Mouse (Mus musculus) T-cell, adult 2 months (primary cell): ENCODE results near the gene Ube2k.

Experiments used
- DNase-seq: peaks from one replicate; pipeline ENCODE4 v3.0.0; 2022; ENCODE audit warnings: low spot score

Gene Ube2k

DNA sequence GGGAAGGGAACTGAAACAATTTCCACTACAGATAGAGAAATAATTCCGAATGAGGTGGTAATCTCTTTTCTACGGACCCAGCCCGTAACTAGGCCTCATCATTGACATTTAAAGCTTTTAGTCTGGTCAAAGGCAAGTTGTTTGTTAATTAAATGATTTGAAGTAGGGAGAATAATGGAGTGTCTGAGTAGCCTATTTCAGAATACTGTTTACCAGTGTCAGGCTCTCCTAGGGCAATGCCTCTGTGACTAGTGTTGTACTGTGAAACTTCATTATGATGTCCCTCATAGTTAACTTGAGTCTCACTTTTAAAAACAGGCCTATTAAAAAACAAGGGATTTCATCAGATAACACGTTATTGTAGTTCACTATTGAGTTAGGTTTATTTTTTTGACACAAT, 1.1 kb downstream of the Ube2k start:
- DNase-seq = no peak

DNA sequence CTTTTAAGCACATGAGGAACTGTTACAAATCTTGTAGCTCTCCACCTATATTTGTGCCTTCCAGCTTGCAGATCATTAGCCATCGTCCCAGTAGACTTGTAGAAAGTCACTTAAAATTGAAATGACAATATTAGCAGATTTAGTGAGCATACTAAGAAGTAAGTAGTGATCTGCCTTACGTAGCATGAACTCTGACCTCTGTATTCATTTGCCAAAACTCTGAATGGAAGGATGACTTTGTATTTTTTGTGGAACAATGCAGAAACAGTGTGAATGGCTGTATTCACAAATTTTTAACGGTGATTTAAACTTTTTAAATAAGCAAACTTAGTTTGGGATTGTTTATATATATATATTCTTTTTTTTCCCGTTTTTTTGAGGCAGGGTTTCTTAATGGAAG, 1.8 kb downstream of the Ube2k start:
- no peak for DNase-seq

DNA sequence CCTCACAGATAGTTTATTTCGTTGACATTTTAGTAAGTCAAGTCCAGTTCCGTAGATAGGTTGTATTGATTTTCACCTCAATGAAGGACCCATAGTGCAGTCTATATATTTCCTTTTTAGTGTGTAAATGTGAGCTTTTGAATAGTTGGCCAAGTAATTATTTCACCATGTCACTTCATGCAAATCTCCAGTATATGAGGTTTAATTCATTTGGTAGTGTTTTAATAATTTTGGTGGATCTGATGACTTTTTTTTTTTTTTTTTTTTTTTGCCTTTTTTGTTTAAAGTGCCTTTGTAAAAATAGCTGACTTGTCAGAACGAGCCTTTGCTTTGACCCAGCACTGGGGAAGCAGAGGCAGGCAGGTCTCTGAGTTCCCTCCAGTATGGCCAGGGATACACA, 2.8 kb downstream of the Ube2k start:
- DNase-seq = no peak

DNA sequence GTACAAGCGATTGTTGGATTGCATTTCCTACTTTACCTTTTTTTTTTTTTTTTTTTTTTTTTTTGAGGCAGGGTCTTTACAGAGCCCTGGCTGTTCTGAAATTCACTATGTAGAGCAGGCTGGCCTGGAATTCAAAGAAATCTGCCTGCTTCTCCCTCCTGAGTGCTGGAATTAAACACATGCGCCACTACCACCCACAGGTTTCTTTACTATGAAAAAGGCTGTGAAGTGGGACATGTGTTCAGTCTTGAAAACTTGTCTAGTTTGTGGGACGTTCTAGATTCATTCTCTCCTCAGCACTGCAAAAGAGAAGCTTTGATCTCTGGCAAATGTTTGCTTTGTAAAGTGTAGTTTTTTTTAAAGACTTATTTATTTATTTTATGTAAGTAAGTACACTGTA, 4.9 kb downstream of the Ube2k start:
- DNase-seq = no peak

DNA sequence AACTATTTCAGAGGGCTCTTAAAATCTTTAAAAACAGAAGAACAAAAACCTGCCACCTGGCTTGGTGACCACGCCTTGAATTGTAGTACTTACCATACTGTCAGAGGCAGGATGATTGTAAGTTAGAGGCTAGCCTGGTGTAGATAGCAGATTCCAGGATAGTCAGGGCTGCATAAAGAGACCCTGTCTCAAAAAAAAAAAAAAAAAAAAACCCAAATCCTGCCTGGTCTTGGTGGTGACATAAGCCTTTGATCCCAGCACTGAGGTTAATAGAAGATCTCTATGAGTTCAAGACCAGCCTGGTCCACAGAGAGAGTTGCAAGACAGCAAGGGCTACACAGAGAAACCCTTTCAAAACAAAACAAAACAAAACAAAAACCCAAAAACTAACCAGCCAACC, 6.5 kb downstream of the Ube2k start:
- no peak for DNase-seq

DNA sequence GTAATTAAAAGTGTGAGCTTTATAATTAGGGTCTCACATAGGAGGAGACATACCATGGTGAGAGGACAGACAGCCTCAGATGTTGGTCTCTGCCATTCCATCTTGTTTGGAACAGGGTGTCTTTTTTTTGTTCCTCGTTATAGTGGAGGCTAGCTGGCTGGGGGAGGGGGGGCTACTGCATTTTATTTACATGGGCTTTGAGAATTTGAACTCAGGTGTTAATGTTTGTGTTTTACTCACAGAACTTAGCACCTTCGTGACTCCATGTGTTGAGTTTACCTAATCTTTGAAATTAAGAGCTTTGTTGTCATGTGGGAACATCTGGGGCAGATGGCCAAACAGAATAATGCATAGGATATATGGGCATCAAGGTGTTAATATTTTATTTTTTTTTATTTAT, 7.6 kb downstream of the Ube2k start:
- no peak for DNase-seq

DNA sequence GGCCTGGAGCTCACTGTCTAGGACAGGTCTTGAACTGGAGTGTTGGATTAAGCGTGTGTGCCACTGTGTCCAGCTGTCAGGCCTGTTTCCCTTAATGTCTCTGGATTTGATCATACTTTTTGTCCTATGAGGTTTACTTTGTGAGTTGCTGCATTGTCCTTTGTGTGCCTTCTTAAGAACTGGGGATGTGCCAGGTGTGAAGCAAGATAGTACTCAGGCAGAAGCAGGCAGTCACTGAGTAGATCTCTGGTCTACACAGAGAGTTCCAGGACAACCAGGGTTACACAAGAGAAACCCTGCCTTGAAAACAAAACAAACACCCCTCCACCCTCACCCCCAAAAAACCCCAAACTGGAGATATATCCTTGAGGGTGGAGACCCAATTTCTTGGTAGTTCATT, 12.6 kb downstream of the Ube2k start:
- no peak for DNase-seq

DNA sequence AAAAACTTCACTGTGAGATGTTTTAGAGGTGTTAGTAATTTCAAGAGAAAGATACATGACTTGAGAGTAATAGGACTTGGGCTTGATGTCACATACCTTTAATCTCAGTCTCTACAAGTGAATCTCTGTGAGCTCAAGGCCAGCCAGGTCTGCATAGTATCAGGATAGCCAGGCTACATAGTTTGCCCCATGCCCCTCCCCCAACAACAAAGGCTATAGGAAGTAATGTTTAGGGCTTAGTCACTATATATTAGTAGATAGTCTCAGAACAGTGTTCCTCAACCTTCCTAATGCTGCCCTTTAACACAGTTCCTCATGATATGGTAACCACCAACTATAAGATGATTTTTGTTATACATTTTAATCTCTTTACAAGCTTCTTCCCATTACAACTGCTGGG, 20.1 kb downstream of the Ube2k start:
- no peak for DNase-seq

DNA sequence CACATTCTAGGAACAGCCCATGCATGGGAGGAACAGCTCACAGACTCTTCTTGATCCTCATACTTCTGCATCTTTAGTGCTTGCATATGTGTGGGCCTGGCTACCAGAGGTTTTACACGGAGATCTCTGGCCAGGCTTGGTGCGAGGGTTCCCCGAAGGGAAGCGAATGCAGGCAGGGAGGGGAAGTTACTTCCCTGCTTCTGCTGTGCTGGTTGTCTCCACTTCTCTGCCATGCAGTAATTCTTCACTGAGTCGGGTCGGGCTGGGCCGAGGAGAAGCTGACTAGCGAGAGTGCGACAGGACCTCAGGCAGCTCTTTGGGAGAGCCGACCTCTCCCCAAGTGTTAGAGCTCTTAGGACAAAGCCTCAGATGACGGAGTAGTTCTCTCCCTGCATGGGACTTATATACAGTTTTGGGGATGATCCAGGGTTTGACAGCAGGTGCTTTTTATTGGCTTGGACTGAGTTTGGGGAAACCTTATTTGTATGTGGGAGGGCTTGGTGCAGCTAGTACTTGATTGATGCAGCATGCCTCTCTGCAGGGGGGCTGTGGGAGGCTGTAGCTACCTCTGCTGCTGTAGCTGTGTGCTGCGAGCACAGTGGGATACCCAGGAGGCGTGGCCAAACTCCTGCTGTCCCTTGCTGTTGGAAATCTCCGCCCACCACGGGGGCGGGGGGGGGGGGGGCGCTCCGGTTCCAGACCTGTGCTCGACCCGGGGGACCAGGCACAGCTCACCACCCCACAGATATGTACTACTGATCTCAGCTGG, 24.3 kb downstream of the Ube2k start:
- DNase-seq = no peak

DNA sequence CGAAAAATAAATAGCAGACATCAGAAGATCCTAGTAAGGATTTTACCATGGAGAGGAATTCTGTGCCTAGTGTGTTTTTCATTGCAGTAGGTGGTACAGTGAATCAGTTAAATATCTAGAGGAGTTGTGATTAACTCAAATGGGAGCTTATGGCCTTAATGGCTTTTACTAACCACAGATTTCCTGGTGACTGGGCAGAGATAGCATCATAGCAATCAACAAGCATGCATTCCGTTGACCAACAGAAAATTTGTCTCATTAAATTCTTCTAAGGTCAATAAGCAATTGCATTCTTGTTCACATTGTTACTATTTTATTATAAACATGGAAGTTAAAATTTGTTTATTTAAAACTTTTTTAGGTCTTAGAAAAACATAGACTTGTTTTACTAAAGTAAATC, 28.5 kb downstream of the Ube2k start:
- DNase-seq = no peak

DNA sequence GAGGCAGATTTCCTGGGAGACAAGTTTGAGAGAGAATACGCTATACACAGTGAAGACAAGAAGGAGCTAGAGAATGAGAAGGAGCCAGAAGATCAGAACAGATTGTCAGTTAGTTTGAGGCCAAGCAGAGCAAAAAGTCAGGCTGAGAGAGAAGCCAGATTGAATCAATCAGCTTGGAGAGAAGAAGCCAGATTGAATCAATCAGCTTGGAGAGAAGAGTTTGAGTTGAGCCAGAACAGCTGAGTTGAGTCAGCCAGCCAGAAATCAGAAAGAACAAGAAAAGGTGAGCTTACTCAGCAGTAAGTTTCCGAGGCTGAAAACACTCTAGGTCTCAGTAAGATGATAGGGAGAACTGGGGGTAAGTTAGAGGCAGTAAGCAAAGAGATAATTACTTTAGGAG, 37.8 kb downstream of the Ube2k start:
- DNase-seq = no peak

DNA sequence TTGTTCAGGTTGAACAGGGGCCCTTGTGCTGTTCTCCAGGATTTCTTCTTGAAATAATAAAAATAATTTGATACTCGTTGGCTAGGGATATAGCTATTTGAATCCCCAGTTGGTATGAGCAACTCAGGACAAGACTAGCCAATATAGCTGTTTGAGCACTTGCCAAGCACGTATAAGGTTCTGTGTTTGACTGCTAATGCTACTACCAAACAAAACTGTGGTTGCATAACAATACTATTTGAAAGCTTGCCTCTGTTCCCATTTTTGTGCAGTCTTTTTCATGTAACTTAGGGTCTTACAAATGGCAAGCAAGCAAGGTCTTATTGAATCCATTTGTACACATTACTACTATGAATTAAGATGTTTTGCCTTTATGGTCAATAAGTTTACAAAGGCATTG, 38.9 kb downstream of the Ube2k start:
- DNase-seq = no peak

DNA sequence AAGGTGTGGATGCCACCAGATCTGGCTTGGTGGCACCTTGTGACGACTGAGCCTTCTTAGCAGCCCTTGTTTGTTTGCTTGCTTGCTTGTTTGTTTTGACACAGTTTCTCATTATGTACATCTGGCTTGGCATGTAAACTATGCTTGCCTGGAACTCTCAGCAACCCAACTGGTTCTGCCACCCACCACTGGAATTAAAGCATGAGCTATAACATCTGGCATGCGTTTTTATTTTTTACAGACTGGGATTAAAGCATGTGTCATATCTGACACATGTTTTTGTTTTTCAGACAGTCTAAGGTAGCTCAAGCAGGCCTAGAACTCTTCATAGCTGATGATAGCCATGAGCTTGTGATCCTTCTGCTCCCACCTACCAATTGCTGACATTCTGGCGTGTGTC, 41.5 kb downstream of the Ube2k start:
- no peak for DNase-seq

DNA sequence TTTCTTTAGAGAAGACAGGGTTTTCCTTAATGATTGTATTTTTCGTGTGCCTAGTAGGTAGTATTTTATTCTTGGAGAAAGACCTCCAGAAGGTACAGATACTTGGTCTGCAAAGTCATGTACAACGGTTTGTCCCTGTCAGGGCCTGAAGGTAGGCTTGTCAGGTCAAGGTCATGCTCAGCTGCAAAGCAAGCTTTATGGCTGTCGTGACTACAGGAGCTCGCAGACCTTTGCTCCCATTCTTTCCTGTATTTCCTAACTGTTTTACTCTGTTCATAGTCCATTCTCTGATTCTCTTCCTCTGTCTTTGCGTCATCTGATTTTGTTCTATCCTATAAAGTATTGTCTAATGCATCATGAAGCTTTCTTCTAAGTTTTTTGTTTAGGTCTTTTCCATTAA, 49.3 kb downstream of the Ube2k start:
- DNase-seq = no peak

DNA sequence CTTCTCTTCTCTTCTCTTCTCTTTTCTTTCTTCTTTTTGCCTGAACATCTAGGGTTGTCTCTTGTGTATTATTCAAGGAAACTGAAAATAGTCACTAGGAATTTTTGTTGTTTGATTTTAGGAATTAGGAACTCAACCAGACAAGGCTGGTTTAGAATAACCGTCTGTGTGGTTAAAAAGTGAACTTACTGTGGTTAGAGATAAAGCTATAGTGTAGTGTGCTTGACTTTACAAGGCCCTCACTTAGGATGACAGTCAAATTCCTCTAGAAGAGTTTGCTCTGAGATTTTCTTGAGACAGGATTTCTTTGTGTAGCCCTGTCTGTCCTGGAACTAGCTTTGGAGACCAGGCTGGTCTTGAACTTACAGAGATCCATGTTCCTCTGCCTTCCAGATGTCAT, 53.2 kb downstream of the Ube2k start:
- DNase-seq = no peak

DNA sequence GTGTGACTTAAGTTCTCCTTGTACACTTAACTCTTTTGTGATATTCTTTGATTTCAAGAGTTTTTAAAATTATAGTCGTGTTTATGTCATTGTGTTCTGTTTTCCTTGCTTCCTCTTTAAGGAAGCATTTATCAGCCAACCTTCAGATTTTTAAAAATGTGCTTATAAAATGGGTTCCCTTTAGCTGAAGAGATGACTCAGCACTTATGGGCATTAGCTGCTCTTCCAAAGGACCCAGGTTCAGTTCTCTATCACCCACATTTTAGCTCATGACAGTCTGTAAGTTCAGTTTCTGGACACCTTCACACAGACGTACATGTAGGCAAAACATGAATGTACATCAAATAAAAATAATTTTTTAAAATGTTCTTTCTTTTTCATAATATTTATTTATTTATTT, 55.4 kb downstream of the Ube2k start:
- no peak for DNase-seq

DNA sequence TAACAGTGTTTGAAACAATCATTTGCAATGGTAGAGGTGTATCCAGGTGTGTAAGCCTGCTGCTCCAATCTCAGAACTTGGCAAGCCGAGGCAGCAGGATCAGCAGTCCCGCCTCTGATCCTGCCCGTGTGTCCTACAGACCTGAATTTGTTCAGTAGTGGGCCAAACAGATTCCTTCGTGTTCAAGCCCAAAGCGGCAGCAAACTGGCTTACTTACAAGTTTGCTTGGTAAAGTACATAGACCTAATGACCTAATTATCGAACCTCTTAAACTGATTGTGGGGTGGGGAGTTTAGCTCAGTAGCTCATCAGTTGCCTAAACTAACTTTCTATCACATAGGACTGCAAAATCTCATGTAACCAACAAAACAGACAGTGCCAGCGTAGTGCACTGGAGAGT, 62.6 kb downstream of the Ube2k start:
- no peak for DNase-seq

DNA sequence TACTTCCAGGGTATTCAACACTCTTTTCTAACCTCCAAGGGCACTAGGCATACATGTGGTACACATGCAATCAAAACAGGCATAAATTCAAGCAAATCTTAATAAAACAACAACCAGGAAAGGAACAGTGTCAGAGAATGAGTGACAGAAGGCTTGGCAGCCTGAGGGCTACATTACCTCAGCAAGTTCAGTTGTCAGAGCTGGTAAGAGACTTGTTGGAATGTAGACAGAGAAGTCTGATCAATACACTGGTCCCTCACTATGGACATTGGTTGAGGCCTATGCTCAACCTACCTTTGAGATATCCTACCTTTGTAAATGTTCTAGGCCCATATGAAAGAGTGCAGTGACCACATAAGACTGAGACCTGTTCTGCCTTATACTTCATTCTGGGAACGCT, 69.8 kb downstream of the Ube2k start:
- no peak for DNase-seq

DNA sequence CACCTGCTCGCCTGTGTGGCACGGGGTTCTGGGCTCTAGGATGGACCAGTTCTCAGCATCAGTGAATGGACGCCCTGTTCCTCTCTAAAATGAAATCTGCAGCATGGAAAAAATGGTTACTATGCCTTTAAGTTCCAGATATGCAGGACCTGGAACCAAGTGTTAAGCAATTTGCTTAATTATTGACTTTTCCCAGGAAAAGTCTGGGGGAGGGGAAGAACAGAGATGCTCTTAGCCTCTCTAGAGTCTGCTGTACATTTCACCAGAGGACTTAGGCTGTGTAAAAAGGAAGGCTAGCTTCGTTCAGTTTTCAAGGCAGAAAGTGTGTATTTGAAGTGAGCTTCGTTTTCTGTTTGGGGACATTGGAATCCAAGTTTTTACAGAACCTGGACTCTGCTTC, 72.7 kb downstream of the Ube2k start:
- DNase-seq = no peak

DNA sequence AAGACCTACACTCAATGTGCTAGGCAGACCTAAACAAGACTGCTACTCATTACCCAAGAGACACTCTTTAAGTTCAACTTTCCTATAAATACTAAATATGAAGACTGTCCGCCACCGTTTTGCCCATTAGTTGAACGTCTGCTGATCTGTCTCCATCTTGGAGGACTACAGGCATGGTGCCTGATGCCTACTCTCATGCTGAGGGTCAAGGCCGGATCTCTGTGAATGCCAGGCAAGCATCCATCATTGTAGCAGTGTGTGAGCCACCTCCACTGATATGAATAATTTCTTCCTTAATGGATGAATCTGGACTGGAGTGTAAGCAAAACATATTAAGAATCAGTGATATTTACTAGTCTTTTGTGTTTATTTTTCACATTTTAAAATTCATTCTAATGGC, 73.5 kb downstream of the Ube2k start:
- DNase-seq = no peak

DNA sequence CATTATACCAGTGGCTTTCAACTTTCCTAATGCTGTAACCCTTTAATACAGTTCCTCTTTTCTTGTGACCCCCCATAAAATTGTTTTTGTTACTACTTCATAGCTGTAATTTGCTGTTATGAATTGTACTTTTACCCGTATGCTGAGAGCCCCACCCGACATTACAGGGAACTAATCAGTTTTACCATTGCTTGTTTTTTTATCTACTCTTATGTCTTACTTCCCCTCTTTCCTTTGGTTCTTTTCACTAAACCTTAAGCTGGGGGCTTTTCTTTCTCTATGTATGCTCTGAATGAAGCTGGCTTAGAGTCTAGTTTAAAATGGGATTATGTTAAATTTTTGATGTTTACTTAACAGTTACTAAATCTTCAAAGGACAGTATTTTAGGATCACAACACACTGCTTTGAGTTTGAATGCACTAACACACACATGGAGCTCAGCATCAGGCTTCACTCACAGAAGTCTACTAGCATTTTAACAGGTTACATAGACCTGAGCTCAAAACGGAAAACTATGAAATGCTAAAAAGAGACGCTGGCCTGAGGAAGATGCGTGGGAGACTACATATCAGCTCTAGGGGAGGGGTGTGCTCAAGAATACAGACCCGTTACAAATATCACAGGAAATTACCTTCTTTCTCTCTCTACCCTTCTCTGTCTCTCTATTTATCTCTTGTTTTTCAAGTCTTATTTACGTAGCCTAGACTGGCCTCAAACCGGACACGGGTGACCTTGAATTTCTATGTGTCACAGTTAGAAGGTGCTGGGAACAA, 76.3 kb downstream of the Ube2k start:
- no peak for DNase-seq

DNA sequence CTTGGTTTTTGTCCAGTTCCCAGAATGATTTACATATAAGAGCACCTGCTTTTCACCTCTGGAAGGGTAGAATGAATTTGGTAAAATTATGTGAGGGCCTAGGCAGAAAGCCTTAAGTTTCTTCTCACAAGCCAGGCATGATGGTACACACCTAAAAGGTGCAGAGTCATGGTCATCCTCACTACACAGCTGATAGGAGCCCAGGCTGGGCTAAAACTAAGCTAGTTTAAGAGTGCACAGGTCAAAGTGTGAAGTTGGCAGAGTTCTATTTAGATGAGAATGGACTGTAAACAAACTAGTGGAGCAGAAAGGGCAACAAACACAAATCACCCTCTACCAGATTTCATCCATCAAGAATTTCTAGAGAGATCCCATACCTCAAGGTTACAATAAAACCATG, 87.3 kb downstream of the Ube2k start:
- no peak for DNase-seq

DNA sequence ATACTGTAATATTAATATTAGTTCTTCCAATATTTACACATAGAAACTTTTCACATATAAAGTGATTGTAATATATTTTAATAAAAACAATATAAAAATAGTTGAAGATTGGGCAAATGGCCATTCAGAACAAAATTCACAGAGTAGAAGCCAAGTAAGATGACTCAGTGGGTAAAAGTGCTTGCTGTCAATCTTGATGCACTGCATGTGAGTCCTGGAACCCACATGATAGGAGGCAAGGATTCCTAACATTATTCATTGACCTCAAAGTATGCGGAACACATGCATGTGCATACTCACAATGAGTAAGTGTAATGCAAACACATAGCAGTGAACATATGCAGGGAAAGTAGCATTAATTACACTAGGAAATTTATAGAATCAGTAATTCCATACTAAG, 101.9 kb downstream of the Ube2k start:
- no peak for DNase-seq
